Mouse (Mus musculus): ENCODE results near the gene Git2.

- no peak for TF ChIP-seq CTCF (IDR thresholded peaks at IDR 0.05; ENCODE audit: low read depth, low read length)
- TF ChIP-seq EP300 (IDR thresholded peaks at IDR 0.05; ENCODE audit: insufficient read depth, low read depth, low read length), result no peak
Measured at GRCm38 (mm10) chr5:114747521-114747920, 27.8 kb downstream of the Git2 start.

All from ES-Bruce4 (cell line).